Mouse (Mus musculus) forebrain, embryonic 13.5 days (tissue): Measurements from ENCODE around the gene Sestd1. TPM values are rescaled to one million over a fixed set of nuclear protein-coding genes. Genes with fewer than 3 reads are reported as not detected.
A peak's percentile ranks its signal among the peaks of the same experiment; 100 is the strongest.

ENCODE experiments used
- ATAC-seq: fragments of 200-750 bp; cut with Nextera tagmentation; 2 replicates; pipeline ENCODE4 v1.8.0; 2017
- H3K27ac ChIP-seq: fragments of 300-500 bp; sonication (generic); 2 replicates; pipeline ENCODE4 v1.5.1; 2015; ENCODE audit warnings: inconsistent platforms, mild to moderate bottlenecking, moderate library complexity
- H3K27me3 ChIP-seq: fragments of 300-500 bp; sonication (generic); 2 replicates; pipeline ENCODE4 v1.6.1; 2015; ENCODE audit warnings: mild to moderate bottlenecking, inconsistent platforms
- H3K36me3 ChIP-seq: fragments of 300-500 bp; sonication (generic); 2 replicates; pipeline ENCODE4 v1.6.1; 2015; ENCODE audit warnings: mild to moderate bottlenecking, inconsistent platforms; ENCODE audit not compliant: poor library complexity, severe bottlenecking
- H3K4me1 ChIP-seq: fragments of 300-500 bp; sonication (generic); 2 replicates; pipeline ENCODE4 v1.6.1; 2015; ENCODE audit warnings: inconsistent platforms
- H3K4me2 ChIP-seq: fragments of 300-500 bp; sonication (generic); 2 replicates; pipeline ENCODE4 v1.6.1; 2015; ENCODE audit warnings: inconsistent platforms, mild to moderate bottlenecking, moderate library complexity
- H3K4me3 ChIP-seq: fragments of 300-500 bp; sonication (generic); 2 replicates; pipeline ENCODE4 v1.5.1; 2015; ENCODE audit warnings: mild to moderate bottlenecking, inconsistent platforms
- H3K9ac ChIP-seq: fragments of 300-500 bp; sonication (generic); 2 replicates; pipeline ENCODE4 v1.6.1; 2015; ENCODE audit warnings: mild to moderate bottlenecking, inconsistent platforms
- H3K9me3 ChIP-seq: fragments of 300-500 bp; sonication (generic); replicated peaks from 2 replicates; pipeline ENCODE4 v1.6.1; 2016; ENCODE audit warnings: inconsistent platforms
- WGBS: fragments of 180-500 bp; shearing (Covaris S2); methylation state at CpG from one replicate; pipeline ENCODE4 v1.1.7; 2015; 5-methylcytosine and 5-hydroxymethylcytosine counted together
- polyA plus RNA-seq: library from polyadenylated mRNA; unstranded; fragments of >200 nt; fragmentation: Nextera tagmentation; extraction: Ambion mirVana; gene quantifications from 2 replicates; pipeline ENCODE4 v1.2.1, GENCODE M21; 2015

The Sestd1 gene
- polyA plus RNA-seq = 27.0 and 27.9 TPM in 2 replicates

DNA sequence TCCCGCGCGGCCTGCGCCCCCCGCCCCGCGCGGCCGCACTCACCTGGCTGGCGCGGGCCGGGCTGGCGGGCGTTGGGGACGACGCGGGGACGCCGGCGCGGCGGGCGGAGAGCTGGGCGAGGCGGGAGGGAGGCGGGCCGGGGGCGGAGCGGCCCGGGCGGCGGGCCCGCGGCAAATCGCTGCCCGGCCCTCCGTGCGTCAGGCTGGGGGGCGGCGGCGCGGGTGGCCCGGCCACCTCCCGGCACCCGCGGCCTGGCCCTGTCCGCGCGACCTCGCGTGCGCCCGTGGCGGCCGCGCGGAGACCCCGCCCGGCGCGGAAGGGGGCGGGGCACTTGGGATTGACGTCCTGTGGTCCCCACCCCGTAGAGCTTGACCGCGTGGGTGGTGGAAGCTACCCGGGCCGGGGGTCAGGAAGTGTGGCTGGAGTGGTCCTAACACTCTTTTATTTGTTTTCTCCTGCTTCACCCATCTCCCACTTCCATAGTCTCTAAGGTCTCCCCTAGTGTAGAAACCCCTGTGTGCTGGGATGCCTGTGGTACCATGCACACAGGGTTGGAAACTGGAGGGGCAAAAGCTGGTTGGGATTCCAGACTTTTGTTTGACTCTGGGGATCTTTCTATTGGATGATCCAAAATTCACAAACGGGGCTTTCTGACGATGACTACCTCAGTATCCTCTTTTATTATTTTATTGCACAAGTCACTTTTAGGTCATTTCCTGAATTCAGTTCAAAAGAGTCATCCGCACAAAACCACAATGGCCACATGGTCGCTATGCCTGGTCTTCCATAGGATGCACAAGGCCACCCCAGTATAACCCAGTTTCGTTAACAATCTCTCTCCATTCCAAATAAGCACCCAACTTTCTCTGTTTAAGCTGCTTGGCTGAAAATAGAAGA lies at the start of gene Sestd1:
TSS of gene Sestd1 (minus strand) at position 81 of the 898 bp plus-strand sequence.
- Histone ChIP-seq H3K9ac (peak within 1 kb of the TSS; percentile 94), H3K27ac (peak within 1 kb of the TSS; percentile 72), H3K4me3 (peak within 1 kb of the TSS; percentile 70), H3K4me2 (peak within 1 kb of the TSS; percentile 73), H3K4me1 (peaks cover 18% of the 10 kb centered on the region), H3K9me3 (0 out of 2 replicates have a peak, but pooled peaks cover 2% of the 10 kb centered on the region), H3K36me3 (no peaks in the 10 kb centered on the region), H3K27me3 (no peaks in the 10 kb centered on the region)
- peak; percentile 89 for ATAC-seq
- 12% methylated on average over 23 of the region's 73 CpGs for WGBS

DNA sequence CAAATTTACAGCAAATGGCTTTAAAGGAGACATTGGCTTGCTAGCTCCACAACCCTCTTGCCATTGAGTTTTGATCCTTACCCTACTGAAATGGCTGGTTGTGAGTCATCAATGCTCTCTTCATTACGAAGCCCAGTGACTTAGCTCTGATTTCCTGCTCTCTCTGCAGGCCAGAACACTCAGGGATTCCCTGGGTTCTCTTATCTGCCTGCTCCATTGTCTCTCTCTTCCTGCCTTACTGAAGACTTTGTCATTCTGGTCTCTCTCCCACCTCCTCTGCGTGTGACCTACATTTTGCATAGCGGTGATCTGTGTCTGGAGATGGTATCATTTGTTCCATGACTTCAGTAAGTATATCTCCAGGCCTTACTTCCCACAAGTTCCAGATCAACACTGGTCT lies 46.9 kb upstream of the Sestd1 start:
- Histone ChIP-seq H3K4me1 (peaks cover 3% of the 10 kb centered on the region; the same call in 1 of the 2 replicates), H3K36me3 (no peaks in the 10 kb centered on the region), H3K27me3 (no peaks in the 10 kb centered on the region), H3K27ac (no peak overlapping the region), H3K4me3 (no peak overlapping the region), H3K4me2 (no peak overlapping the region), H3K9ac (no peak overlapping the region), H3K9me3 (no peaks in the 10 kb centered on the region)
- 85% methylated on average over 3 of the region's 3 CpGs for WGBS
- no peak for ATAC-seq

DNA sequence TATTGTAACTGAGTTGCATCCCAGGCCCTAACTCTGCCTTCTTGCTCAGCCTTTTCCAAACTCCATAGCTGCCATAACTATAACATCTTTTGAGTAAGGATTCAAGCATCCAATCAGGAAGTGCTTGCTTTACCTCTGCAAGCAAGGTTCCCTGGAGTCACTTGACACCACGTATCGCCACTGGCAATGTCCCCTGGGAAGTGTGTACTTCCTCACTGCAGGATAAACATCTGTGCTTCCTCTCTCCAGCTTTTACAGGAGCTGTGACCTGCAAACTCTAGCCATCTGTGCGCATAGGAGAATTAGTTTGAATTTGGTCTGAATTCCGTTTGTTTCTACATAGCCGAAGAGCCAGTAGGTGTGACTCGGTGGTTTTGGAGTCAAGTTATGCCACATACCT lies 43.3 kb upstream of the Sestd1 start:
- no peaks in the 10 kb centered on the region for H3K36me3 ChIP-seq
- WGBS = 65% methylated on average over 6 of the region's 6 CpGs
- H3K4me3 ChIP-seq = no peak overlapping the region
- no peak overlapping the region for H3K27ac ChIP-seq
- H3K9me3 ChIP-seq = no peaks in the 10 kb centered on the region
- no peak overlapping the region for H3K4me2 ChIP-seq
- no peak for ATAC-seq
- H3K9ac ChIP-seq = no peak overlapping the region
- no peaks in the 10 kb centered on the region for H3K27me3 ChIP-seq
- H3K4me1 ChIP-seq = peaks cover 3% of the 10 kb centered on the region; the same call in 1 of the 2 replicates

DNA sequence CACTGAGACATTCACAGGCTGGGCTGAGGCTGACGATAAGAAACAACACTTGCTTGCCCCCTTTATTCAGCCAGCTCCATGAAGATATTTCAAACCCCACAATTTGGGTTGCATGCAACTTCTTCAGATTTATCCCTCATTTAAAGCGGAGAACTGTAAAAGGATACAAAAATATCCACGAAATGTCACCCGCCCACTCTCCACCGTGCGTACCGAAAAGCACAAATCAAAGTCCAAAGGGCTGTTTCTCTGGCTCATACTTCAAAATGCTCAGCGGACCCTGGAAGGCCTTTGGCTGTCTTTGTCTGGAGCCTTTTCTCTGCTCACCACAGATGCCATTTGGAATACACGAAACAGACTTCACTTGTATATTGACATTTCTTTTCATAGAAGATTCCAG lies 42.8 kb upstream of the Sestd1 start:
- no peak for ATAC-seq
- Histone ChIP-seq H3K4me2 (no peak overlapping the region), H3K27ac (no peak overlapping the region), H3K27me3 (no peaks in the 10 kb centered on the region), H3K9me3 (no peaks in the 10 kb centered on the region), H3K9ac (no peak overlapping the region), H3K4me3 (no peak overlapping the region), H3K36me3 (no peaks in the 10 kb centered on the region), H3K4me1 (peaks cover 3% of the 10 kb centered on the region; the same call in 1 of the 2 replicates)
- WGBS = 54% methylated on average over 9 of the region's 9 CpGs

DNA sequence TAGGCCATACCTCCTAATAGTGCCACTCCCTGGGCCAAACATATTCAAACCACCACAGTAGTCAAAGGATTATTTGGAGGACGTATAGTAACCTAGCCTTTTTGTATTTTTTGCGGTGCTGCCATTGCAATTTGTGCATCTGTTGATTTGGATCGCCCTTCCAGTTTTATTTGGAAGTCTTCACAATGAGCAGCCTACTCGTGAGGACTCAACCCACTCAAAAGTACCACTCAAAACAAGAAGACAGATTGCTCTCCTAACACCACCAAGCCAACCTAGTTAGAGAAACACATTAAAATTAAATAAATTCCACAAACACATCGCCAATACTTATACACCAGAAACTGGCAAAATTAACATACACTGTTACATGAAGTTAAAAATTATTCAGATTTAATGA lies 38.8 kb upstream of the Sestd1 start:
- Histone ChIP-seq H3K27ac (no peak overlapping the region), H3K27me3 (no peaks in the 10 kb centered on the region), H3K4me1 (peaks cover 11% of the 10 kb centered on the region), H3K4me3 (no peak overlapping the region), H3K9ac (no peak overlapping the region), H3K36me3 (no peaks in the 10 kb centered on the region), H3K4me2 (no peak overlapping the region), H3K9me3 (no peaks in the 10 kb centered on the region)
- ATAC-seq = no peak
- WGBS = 90% methylated on average over 5 of the region's 5 CpGs

DNA sequence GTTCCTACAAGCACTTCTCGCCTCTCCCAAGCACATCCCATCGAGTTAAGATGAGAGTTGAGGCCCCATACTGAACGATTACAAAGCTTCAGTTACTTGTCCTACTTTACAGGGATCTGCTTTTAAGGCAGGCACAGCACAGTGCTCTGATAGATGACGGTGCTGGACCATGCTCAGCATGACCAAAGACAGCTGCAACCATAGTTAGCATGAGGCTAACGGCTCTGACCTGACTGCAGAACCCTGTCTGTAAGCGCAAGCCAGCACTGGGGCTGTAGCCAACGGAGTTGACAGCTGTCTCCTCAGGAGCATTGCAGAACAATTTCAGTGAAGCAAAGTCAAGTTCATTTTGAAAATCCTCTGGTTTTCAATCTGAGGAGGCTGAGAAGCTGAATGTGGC lies 36.6 kb upstream of the Sestd1 start:
- H3K4me3 ChIP-seq = no peak overlapping the region
- no peaks in the 10 kb centered on the region for H3K27me3 ChIP-seq
- WGBS = 50% methylated on average over 7 of the region's 7 CpGs
- no peaks in the 10 kb centered on the region for H3K36me3 ChIP-seq
- H3K27ac ChIP-seq = no peak overlapping the region
- H3K4me2 ChIP-seq = no peak overlapping the region
- H3K9me3 ChIP-seq = no peaks in the 10 kb centered on the region
- H3K4me1 ChIP-seq = peaks cover 8% of the 10 kb centered on the region
- H3K9ac ChIP-seq = no peak overlapping the region
- 0 out of 2 replicates have a peak, but pooled peaks have one; percentile 41 for ATAC-seq

DNA sequence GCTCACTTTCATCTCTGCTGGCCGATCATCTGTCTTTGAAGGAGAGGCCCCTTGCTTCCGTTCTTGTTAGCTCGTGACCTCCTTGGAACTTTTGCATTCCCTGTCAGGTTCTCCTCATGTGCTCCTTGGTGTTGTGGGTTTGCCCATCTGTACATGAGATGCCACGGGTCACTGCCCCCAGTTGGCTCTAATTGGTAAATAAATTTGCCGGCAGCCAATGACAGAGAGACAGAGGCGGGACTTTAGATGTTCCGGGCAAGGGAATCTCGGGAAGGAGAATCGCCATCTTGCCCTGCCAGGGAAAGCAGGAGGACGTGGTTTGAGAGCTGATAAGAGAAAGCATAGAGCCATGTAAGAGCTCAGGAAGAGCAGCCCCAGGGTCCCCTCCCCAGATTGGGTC lies 33.5 kb upstream of the Sestd1 start:
- no peak overlapping the region for H3K4me3 ChIP-seq
- H3K9me3 ChIP-seq = no peaks in the 10 kb centered on the region
- 93% methylated on average over 10 of the region's 10 CpGs for WGBS
- H3K27me3 ChIP-seq = no peaks in the 10 kb centered on the region
- no peak overlapping the region for H3K9ac ChIP-seq
- peaks cover 8% of the 10 kb centered on the region for H3K4me1 ChIP-seq
- H3K27ac ChIP-seq = no peak overlapping the region
- no peak for ATAC-seq
- no peak overlapping the region for H3K4me2 ChIP-seq
- no peaks in the 10 kb centered on the region for H3K36me3 ChIP-seq

DNA sequence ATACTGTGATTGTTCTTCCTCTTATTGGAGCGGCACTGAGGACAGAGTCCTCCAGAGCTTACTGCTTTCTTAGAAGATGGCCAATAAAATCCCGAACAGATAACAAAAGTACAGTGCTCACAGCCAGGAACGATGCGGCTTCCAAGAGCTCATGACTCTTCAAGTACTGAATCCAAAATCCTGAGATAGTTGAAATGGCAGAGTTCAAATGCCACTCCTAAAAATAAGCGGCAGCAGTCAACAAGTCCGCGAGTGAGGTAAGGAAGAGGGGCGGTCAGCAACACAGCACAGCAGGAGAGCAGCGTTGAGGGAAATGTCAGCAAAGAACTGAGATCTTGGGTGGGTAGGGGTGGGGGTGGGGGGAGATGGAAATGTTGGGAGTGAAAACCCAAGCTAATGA lies 32.2 kb upstream of the Sestd1 start:
- Histone ChIP-seq H3K27me3 (no peaks in the 10 kb centered on the region), H3K9ac (no peak overlapping the region), H3K36me3 (no peaks in the 10 kb centered on the region), H3K9me3 (no peaks in the 10 kb centered on the region), H3K4me3 (no peak overlapping the region), H3K27ac (no peak overlapping the region), H3K4me1 (peaks cover 8% of the 10 kb centered on the region), H3K4me2 (no peak overlapping the region)
- 78% methylated on average over 9 of the region's 9 CpGs for WGBS
- ATAC-seq = no peak

DNA sequence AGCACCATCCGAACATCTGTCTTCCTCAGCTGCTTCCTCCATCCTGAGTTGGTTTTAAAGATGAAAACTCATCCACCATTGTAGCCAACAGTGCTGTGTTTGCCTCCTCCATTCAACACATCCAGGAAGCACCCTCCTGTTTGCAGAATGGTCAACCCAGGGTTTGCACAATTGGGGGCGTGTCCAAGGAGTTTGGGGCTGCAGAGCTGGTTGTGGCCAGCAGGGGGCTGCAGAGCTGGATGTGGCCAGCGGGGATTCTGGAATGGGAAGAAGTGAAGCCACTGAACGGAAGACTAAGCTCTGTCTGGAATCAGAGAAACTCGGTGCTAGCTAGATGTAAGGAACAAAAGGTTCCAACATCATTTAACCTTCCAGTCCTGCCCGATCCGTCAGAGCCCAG lies 28.9 kb upstream of the Sestd1 start:
- Histone ChIP-seq H3K4me2 (no peak overlapping the region), H3K27ac (no peak overlapping the region), H3K36me3 (no peaks in the 10 kb centered on the region), H3K9me3 (no peaks in the 10 kb centered on the region), H3K4me3 (no peak overlapping the region), H3K9ac (no peak overlapping the region), H3K27me3 (no peaks in the 10 kb centered on the region), H3K4me1 (no peaks in the 10 kb centered on the region)
- no peak for ATAC-seq
- whole genome bisulfite sequencing = 53% methylated on average over 7 of the region's 7 CpGs

DNA sequence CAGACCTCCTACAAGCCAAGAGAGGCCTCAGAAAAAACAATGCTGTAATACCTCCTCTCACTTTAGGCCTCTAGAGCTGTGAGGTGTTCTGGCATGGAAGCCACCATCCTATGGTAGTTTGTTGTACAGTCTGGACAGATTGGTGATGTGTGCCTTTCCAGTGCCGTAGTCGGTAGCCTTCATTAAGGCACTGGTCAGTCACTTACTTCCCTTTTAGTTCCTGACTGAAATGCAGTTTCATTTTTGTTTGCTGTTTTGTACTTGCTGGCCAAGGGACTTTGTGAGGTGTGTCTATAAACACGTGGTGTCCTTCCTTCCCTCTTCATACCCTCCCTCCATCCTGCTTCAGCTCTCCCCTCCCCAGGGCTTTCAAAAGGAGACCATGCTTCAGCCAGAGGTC lies 24.1 kb upstream of the Sestd1 start:
- ATAC-seq = no peak
- Histone ChIP-seq H3K4me3 (no peak overlapping the region), H3K9me3 (no peaks in the 10 kb centered on the region), H3K9ac (no peak overlapping the region), H3K36me3 (no peaks in the 10 kb centered on the region), H3K4me1 (no peaks in the 10 kb centered on the region), H3K27me3 (no peaks in the 10 kb centered on the region), H3K27ac (no peak overlapping the region), H3K4me2 (no peak overlapping the region)
- WGBS = 75% methylated on average over 3 of the region's 3 CpGs

DNA sequence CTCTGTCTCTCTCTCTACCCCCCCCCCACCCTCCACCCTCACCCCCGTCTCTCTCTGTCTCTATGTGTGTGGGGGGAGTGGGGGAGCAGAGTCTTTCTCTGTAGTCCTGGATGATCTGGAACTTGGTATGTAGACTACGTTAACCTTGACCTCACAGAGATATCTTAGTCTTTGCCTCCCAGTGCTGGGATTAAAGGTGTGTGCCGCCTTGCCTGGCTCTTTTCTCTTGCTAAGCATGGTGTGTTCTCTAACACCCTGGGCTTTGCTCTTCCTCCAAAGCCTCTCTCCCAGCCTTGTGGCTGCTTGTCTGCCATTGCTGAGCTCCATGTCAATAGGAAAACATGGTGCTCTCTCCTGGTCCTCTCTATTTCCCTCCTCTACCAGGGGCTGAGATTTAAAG lies 23.3 kb upstream of the Sestd1 start:
- no peak overlapping the region for H3K9ac ChIP-seq
- no peaks in the 10 kb centered on the region for H3K9me3 ChIP-seq
- H3K27me3 ChIP-seq = no peaks in the 10 kb centered on the region
- H3K27ac ChIP-seq = no peak overlapping the region
- H3K4me3 ChIP-seq = no peak overlapping the region
- H3K4me1 ChIP-seq = no peaks in the 10 kb centered on the region
- H3K4me2 ChIP-seq = no peak overlapping the region
- ATAC-seq = no peak
- WGBS = 87% methylated on average over 3 of the region's 3 CpGs
- H3K36me3 ChIP-seq = no peaks in the 10 kb centered on the region

DNA sequence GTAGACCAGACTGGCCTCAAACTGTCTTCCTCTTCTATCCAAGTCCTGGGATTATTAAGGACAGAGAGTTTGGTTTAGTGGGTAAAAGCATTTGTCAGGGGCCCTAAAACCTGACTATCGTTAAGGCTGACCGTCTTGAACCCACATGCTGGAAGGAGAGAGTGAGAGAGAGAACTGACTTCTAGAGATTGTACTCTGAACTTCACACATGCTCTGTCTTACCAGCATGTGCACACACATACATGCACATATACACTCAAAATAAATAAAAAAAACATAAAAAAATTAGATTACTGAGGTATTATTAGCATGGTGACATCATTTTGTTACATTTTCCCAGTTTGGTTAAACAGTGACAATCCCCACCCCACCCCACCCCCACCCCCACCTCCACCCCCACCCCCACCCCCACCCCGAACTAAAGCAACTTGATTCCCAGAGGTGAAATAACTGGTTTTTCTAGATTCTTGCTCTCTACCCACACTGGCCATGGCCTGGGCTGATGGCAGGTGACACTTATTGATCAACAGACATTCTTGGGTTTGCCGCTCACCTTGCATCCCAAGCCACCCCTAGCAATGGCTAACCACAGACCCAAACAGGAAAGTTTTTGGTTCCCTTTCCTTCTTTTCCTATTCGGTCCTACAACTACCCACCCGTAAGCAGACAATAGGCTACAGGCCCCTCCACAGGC lies 22.4 kb upstream of the Sestd1 start:
- no peak for ATAC-seq
- H3K36me3 ChIP-seq = no peaks in the 10 kb centered on the region
- no peak overlapping the region for H3K4me3 ChIP-seq
- no peak overlapping the region for H3K27ac ChIP-seq
- no peak overlapping the region for H3K9ac ChIP-seq
- 87% methylated on average over 6 of the region's 6 CpGs for WGBS
- H3K9me3 ChIP-seq = no peaks in the 10 kb centered on the region
- H3K4me2 ChIP-seq = no peak overlapping the region
- no peaks in the 10 kb centered on the region for H3K27me3 ChIP-seq
- H3K4me1 ChIP-seq = no peaks in the 10 kb centered on the region
